Mouse (Mus musculus): Measurements from ENCODE around the gene Map4k5. TPM values are rescaled to one million over a fixed set of nuclear protein-coding genes. Genes with fewer than 3 reads are reported as not detected.
A peak's percentile ranks its signal among the peaks of the same experiment; 100 is the strongest.

Gene Map4k5
- polyA plus RNA-seq (2015; fragmentation: Nextera tagmentation; extraction: Ambion mirVana) = 20.7 and 25.4 TPM in 2 replicates

- Histone ChIP-seq H3K27ac (peak within 1 kb of the TSS; percentile 96), H3K4me1 (replicated peaks) (peaks cover 44% of the 10 kb centered on the region), H3K9me3 (replicated peaks) (no peaks in the 10 kb centered on the region), H3K4me3 (replicated peaks) (peak within 1 kb of the TSS; percentile 95), H3K27me3 (no peaks in the 10 kb centered on the region), H3K36me3 (peaks cover 9% of the 10 kb centered on the region), H3K9ac (peak within 1 kb of the TSS; percentile 98), H3K4me2 (peak within 1 kb of the TSS; percentile 92)
- under 1% methylated on average over 116 of the region's 118 CpGs for WGBS (ENCODE audit: insufficient replicate concordance)
- peak; percentile 96 for ATAC-seq (ENCODE audit: low read depth)
- peak; percentile 87 for DNase-seq
These were observed at the start of gene Map4k5, which contains the start of gene Atl1 for GRCm38 (mm10) chr12:69892371-69893251. Gene Map4k5, minus strand, starts transcription at chr12:69893200. Gene Atl1, plus strand, starts transcription at chr12:69892614.

GRCm38 (mm10) chr12:69941655-69942329 lies 48.8 kb upstream of the Map4k5 start:
- H3K9me3 ChIP-seq (replicated peaks) = no peaks in the 10 kb centered on the region
- WGBS (ENCODE audit: insufficient replicate concordance) = 12% methylated on average over 1 of the region's 1 CpGs
- ATAC-seq (ENCODE audit: low read depth) = no peak

GRCm38 (mm10) chr12:69939291-69939690 lies 46.3 kb upstream of the Map4k5 start:
- ATAC-seq (ENCODE audit: low read depth) (no peak), DNase-seq (no peak)
- 43% methylated on average over 2 of the region's 2 CpGs for WGBS (ENCODE audit: insufficient replicate concordance)
- H3K4me3 ChIP-seq (replicated peaks) = no peak overlapping the region
- H3K9me3 ChIP-seq (replicated peaks) = no peaks in the 10 kb centered on the region
- no peak overlapping the region for H3K27ac ChIP-seq
- H3K9ac ChIP-seq = no peak overlapping the region
- H3K27me3 ChIP-seq = no peaks in the 10 kb centered on the region
- no peaks in the 10 kb centered on the region for H3K36me3 ChIP-seq
- 0 out of 2 replicates have a peak, but pooled peaks cover 4% of the 10 kb centered on the region for H3K4me1 ChIP-seq (replicated peaks)
- no peak overlapping the region for H3K4me2 ChIP-seq

More at GRCm38 (mm10) chr12:69941655-69942329, 48.8 kb upstream of the Map4k5 start:
- Histone ChIP-seq H3K4me3 (replicated peaks) (no peak overlapping the region), H3K27me3 (no peaks in the 10 kb centered on the region), H3K27ac (no peak overlapping the region), H3K36me3 (no peaks in the 10 kb centered on the region), H3K9ac (no peak overlapping the region), H3K4me1 (replicated peaks) (peaks cover 5% of the 10 kb centered on the region; the same call in 1 of the 2 replicates), H3K4me2 (no peak overlapping the region)
- no peak for DNase-seq

GRCm38 (mm10) chr12:69937731-69938130 lies 44.7 kb upstream of the Map4k5 start:
- WGBS (ENCODE audit: insufficient replicate concordance) = 56% methylated on average over 5 of the region's 5 CpGs
- DNase-seq = no peak
- Histone ChIP-seq H3K9ac (no peak overlapping the region), H3K4me2 (no peak overlapping the region), H3K4me3 (replicated peaks) (no peak overlapping the region), H3K4me1 (replicated peaks) (0 out of 2 replicates have a peak, but pooled peaks cover 4% of the 10 kb centered on the region), H3K27ac (no peak overlapping the region), H3K27me3 (no peaks in the 10 kb centered on the region), H3K36me3 (no peaks in the 10 kb centered on the region), H3K9me3 (replicated peaks) (no peaks in the 10 kb centered on the region)
- no peak for ATAC-seq (ENCODE audit: low read depth)

GRCm38 (mm10) chr12:69926716-69927115 lies 33.7 kb upstream of the Map4k5 start:
- H3K27me3 ChIP-seq = no peaks in the 10 kb centered on the region
- H3K36me3 ChIP-seq = no peaks in the 10 kb centered on the region
- H3K27ac ChIP-seq = no peak overlapping the region
- ATAC-seq (ENCODE audit: low read depth) = peak; percentile 81
- H3K4me3 ChIP-seq (replicated peaks) = no peak overlapping the region
- 26% methylated on average over 7 of the region's 7 CpGs for WGBS (ENCODE audit: insufficient replicate concordance)
- peak; percentile 35 for DNase-seq
- peaks cover 41% of the 10 kb centered on the region for H3K4me1 ChIP-seq (replicated peaks)
- H3K4me2 ChIP-seq = peak overlapping the region; percentile 13; the same call in 1 of the 2 replicates
- H3K9ac ChIP-seq = no peak overlapping the region
- H3K9me3 ChIP-seq (replicated peaks) = no peaks in the 10 kb centered on the region

GRCm38 (mm10) chr12:69924012-69924411 lies 31.0 kb upstream of the Map4k5 start:
- H3K9me3 ChIP-seq (replicated peaks) = no peaks in the 10 kb centered on the region
- H3K4me2 ChIP-seq = no peak overlapping the region
- DNase-seq = peak; percentile 41
- no peak overlapping the region for H3K9ac ChIP-seq
- no peaks in the 10 kb centered on the region for H3K36me3 ChIP-seq
- H3K4me1 ChIP-seq (replicated peaks) = peaks cover 41% of the 10 kb centered on the region
- H3K4me3 ChIP-seq (replicated peaks) = no peak overlapping the region
- H3K27ac ChIP-seq = peak overlapping the region; percentile 64
- H3K27me3 ChIP-seq = no peaks in the 10 kb centered on the region
- 12% methylated on average over 5 of the region's 5 CpGs for WGBS (ENCODE audit: insufficient replicate concordance)
- ATAC-seq (ENCODE audit: low read depth) = 0 out of 2 replicates have a peak, but pooled peaks have one; percentile 41

GRCm38 (mm10) chr12:69923603-69924002 lies 30.6 kb upstream of the Map4k5 start:
- Histone ChIP-seq H3K4me2 (no peak overlapping the region), H3K27me3 (no peaks in the 10 kb centered on the region), H3K27ac (peak overlapping the region; percentile 64), H3K4me1 (replicated peaks) (peaks cover 41% of the 10 kb centered on the region), H3K36me3 (no peaks in the 10 kb centered on the region), H3K4me3 (replicated peaks) (no peak overlapping the region), H3K9ac (no peak overlapping the region), H3K9me3 (replicated peaks) (no peaks in the 10 kb centered on the region)
- 14% methylated on average over 3 of the region's 3 CpGs for WGBS (ENCODE audit: insufficient replicate concordance)
- ATAC-seq (ENCODE audit: low read depth) (peak; percentile 59), DNase-seq (no peak)

GRCm38 (mm10) chr12:69923128-69923527 lies 30.1 kb upstream of the Map4k5 start:
- Histone ChIP-seq H3K27me3 (no peaks in the 10 kb centered on the region), H3K4me3 (replicated peaks) (no peak overlapping the region), H3K9me3 (replicated peaks) (no peaks in the 10 kb centered on the region), H3K27ac (peak overlapping the region; percentile 64), H3K36me3 (no peaks in the 10 kb centered on the region), H3K4me1 (replicated peaks) (peaks cover 41% of the 10 kb centered on the region), H3K4me2 (no peak overlapping the region), H3K9ac (no peak overlapping the region)
- 61% methylated on average over 3 of the region's 3 CpGs for WGBS (ENCODE audit: insufficient replicate concordance)
- DNase-seq (no peak), ATAC-seq (ENCODE audit: low read depth) (0 out of 2 replicates have a peak, but pooled peaks have one; percentile 27)

GRCm38 (mm10) chr12:69922099-69922498 lies 29.1 kb upstream of the Map4k5 start:
- Histone ChIP-seq H3K36me3 (no peaks in the 10 kb centered on the region), H3K4me1 (replicated peaks) (peaks cover 40% of the 10 kb centered on the region), H3K9ac (no peak overlapping the region), H3K4me2 (no peak overlapping the region), H3K27ac (no peak overlapping the region), H3K9me3 (replicated peaks) (no peaks in the 10 kb centered on the region), H3K4me3 (replicated peaks) (no peak overlapping the region), H3K27me3 (no peaks in the 10 kb centered on the region)
- DNase-seq = no peak
- no peak for ATAC-seq (ENCODE audit: low read depth)
- WGBS (ENCODE audit: insufficient replicate concordance) = 68% methylated on average over 1 of the region's 1 CpGs

- Histone ChIP-seq H3K9ac (no peak overlapping the region), H3K27ac (no peak overlapping the region), H3K27me3 (no peaks in the 10 kb centered on the region), H3K4me1 (replicated peaks) (peaks cover 9% of the 10 kb centered on the region), H3K4me3 (replicated peaks) (no peak overlapping the region), H3K36me3 (no peaks in the 10 kb centered on the region), H3K4me2 (no peak overlapping the region), H3K9me3 (replicated peaks) (no peaks in the 10 kb centered on the region)
- 77% methylated on average over 2 of the region's 2 CpGs for WGBS (ENCODE audit: insufficient replicate concordance)
- DNase-seq (no peak), ATAC-seq (ENCODE audit: low read depth) (no peak)
These were observed 24.9 kb upstream of the Map4k5 start for GRCm38 (mm10) chr12:69917870-69918269.

- peaks cover 15% of the 10 kb centered on the region for H3K27me3 ChIP-seq
- ATAC-seq (ENCODE audit: low read depth) (no peak), DNase-seq (no peak)
- WGBS (ENCODE audit: insufficient replicate concordance) = 62% methylated on average over 7 of the region's 7 CpGs
- no peak overlapping the region for H3K9ac ChIP-seq
- H3K4me3 ChIP-seq (replicated peaks) = no peak overlapping the region
- peaks cover 12% of the 10 kb centered on the region for H3K4me1 ChIP-seq (replicated peaks)
- no peaks in the 10 kb centered on the region for H3K9me3 ChIP-seq (replicated peaks)
- H3K4me2 ChIP-seq = no peak overlapping the region
- no peak overlapping the region for H3K27ac ChIP-seq
- no peaks in the 10 kb centered on the region for H3K36me3 ChIP-seq
These were observed 19.7 kb upstream of the Map4k5 start for GRCm38 (mm10) chr12:69912737-69913136.

Data from liver, embryonic 13.5 days (tissue).